Mouse (Mus musculus) intestine, embryonic 16.5 days (tissue): ENCODE measurements around the gene Ranbp10. TPM values are rescaled to one million over a fixed set of nuclear protein-coding genes. Genes with fewer than 3 reads are reported as not detected.

Source experiments
- ATAC-seq: fragments of 200-750 bp; cut with Nextera tagmentation; 2 replicates; pipeline ENCODE4 v1.8.0; 2017; ENCODE audit warnings: moderate TSS enrichment, moderate library complexity
- H3K27ac ChIP-seq: fragments of 300-500 bp; sonication (generic); 2 replicates; pipeline ENCODE4 v1.5.1; 2014; ENCODE audit warnings: mild to moderate bottlenecking, low read length
- H3K27me3 ChIP-seq: fragments of 300-500 bp; sonication (generic); replicated peaks from 2 replicates; pipeline ENCODE4 v1.6.1; 2014; ENCODE audit warnings: low read length, control low read depth, mixed read lengths; ENCODE audit not compliant: control insufficient read depth, insufficient read depth
- H3K36me3 ChIP-seq: fragments of 300-500 bp; sonication (generic); 2 replicates; pipeline ENCODE4 v1.6.1; 2014; ENCODE audit warnings: low read length, control low read depth; ENCODE audit not compliant: control insufficient read depth, insufficient read depth
- H3K4me1 ChIP-seq: fragments of 300-500 bp; sonication (generic); 2 replicates; pipeline ENCODE4 v1.6.1; 2014; ENCODE audit warnings: low read length, control low read depth, mixed read lengths; ENCODE audit not compliant: control insufficient read depth, insufficient read depth
- H3K4me2 ChIP-seq: fragments of 300-500 bp; sonication (generic); 2 replicates; pipeline ENCODE4 v1.6.1; 2014; ENCODE audit warnings: low read depth, low read length, control low read depth
- H3K4me3 ChIP-seq: fragments of 300-500 bp; sonication (generic); 2 replicates; pipeline ENCODE4 v1.5.1; 2014; ENCODE audit warnings: mild to moderate bottlenecking, low read length
- H3K9ac ChIP-seq: fragments of 300-500 bp; sonication (generic); 2 replicates; pipeline ENCODE4 v1.6.1; 2014; ENCODE audit warnings: low read depth, low read length
- H3K9me3 ChIP-seq: fragments of 300-500 bp; sonication (generic); 2 replicates; pipeline ENCODE4 v1.6.1; 2016; ENCODE audit warnings: low read length, control low read depth; ENCODE audit not compliant: control insufficient read depth
- WGBS: fragments of 180-500 bp; shearing (Covaris S2); extraction: QIAGEN DNeasy Blood & Tissue Kit; methylation state at CpG from one replicate; pipeline ENCODE4 v1.1.7; 2014; 5-methylcytosine and 5-hydroxymethylcytosine counted together
- polyA plus RNA-seq: library from polyadenylated mRNA; unstranded; fragments of >200 nt; fragmentation: Nextera tagmentation; extraction: Ambion mirVana; gene quantifications from 2 replicates; pipeline ENCODE4 v1.2.1, GENCODE M21; 2015

Ranbp10 gene
- polyA plus RNA-seq, 1 experiment from 2014 or later = 8.2 TPM

- peak overlapping the region; percentile 7; the same call in 1 of the 2 replicates for H3K4me3 ChIP-seq
- H3K27me3 ChIP-seq = no peaks in the 10 kb centered on the region
- H3K4me2 ChIP-seq = peak overlapping the region; percentile 22
- peak overlapping the region; percentile 73 for H3K27ac ChIP-seq
- peak; percentile 83 for ATAC-seq
- H3K9ac ChIP-seq = no peak overlapping the region
- H3K4me1 ChIP-seq = peaks cover 19% of the 10 kb centered on the region
- 33% methylated on average over 8 of the region's 8 CpGs for WGBS
- H3K9me3 ChIP-seq = no peaks in the 10 kb centered on the region
- H3K36me3 ChIP-seq = no peaks in the 10 kb centered on the region
Observed at GRCm38 (mm10) chr8:105799091-105799812, 27.9 kb downstream of the Ranbp10 start.

- peaks cover 25% of the 10 kb centered on the region for H3K4me1 ChIP-seq
- no peak for ATAC-seq
- H3K27me3 ChIP-seq = no peaks in the 10 kb centered on the region
- no peak overlapping the region for H3K9ac ChIP-seq
- no peaks in the 10 kb centered on the region for H3K9me3 ChIP-seq
- H3K27ac ChIP-seq = no peak overlapping the region
- H3K4me2 ChIP-seq = no peak overlapping the region
- WGBS = 94% methylated on average over 5 of the region's 5 CpGs
- H3K36me3 ChIP-seq = no peaks in the 10 kb centered on the region
- no peak overlapping the region for H3K4me3 ChIP-seq
Observed at GRCm38 (mm10) chr8:105798408-105798807, 28.7 kb downstream of the Ranbp10 start.

GRCm38 (mm10) chr8:105795785-105796184, 31.4 kb downstream of the Ranbp10 start:
- 74% methylated on average over 1 of the region's 1 CpGs for WGBS
- Histone ChIP-seq H3K36me3 (no peaks in the 10 kb centered on the region), H3K9ac (no peak overlapping the region), H3K27ac (no peak overlapping the region), H3K9me3 (no peaks in the 10 kb centered on the region), H3K4me2 (no peak overlapping the region), H3K27me3 (no peaks in the 10 kb centered on the region), H3K4me1 (peaks cover 26% of the 10 kb centered on the region), H3K4me3 (no peak overlapping the region)
- ATAC-seq = no peak

GRCm38 (mm10) chr8:105794009-105794598, 33.0 kb downstream of the Ranbp10 start:
- no peak overlapping the region for H3K27ac ChIP-seq
- H3K9ac ChIP-seq = no peak overlapping the region

GRCm38 (mm10) chr8:105793331-105793730, 33.8 kb downstream of the Ranbp10 start:
- no peaks in the 10 kb centered on the region for H3K9me3 ChIP-seq
- no peak overlapping the region for H3K27ac ChIP-seq
- H3K27me3 ChIP-seq = no peaks in the 10 kb centered on the region
- ATAC-seq = no peak
- H3K4me1 ChIP-seq = peaks cover 12% of the 10 kb centered on the region; the same call in 1 of the 2 replicates
- 88% methylated on average over 1 of the region's 1 CpGs for WGBS
- H3K4me2 ChIP-seq = no peak overlapping the region
- no peak overlapping the region for H3K9ac ChIP-seq
- H3K4me3 ChIP-seq = no peak overlapping the region
- H3K36me3 ChIP-seq = no peaks in the 10 kb centered on the region

More at GRCm38 (mm10) chr8:105794009-105794598, 33.0 kb downstream of the Ranbp10 start:
- Histone ChIP-seq H3K27me3 (no peaks in the 10 kb centered on the region), H3K9me3 (no peaks in the 10 kb centered on the region), H3K4me1 (peaks cover 20% of the 10 kb centered on the region), H3K4me2 (no peak overlapping the region), H3K36me3 (no peaks in the 10 kb centered on the region), H3K4me3 (no peak overlapping the region)
- 64% methylated on average over 3 of the region's 3 CpGs for WGBS
- peak; percentile 73 for ATAC-seq

GRCm38 (mm10) chr8:105789626-105790025, 37.5 kb downstream of the Ranbp10 start:
- Histone ChIP-seq H3K36me3 (peaks cover 2% of the 10 kb centered on the region; the same call in 1 of the 2 replicates), H3K27me3 (no peaks in the 10 kb centered on the region), H3K4me1 (0 out of 2 replicates have a peak, but pooled peaks cover 11% of the 10 kb centered on the region), H3K9me3 (no peaks in the 10 kb centered on the region), H3K4me2 (no peak overlapping the region), H3K27ac (no peak overlapping the region), H3K9ac (no peak overlapping the region), H3K4me3 (no peak overlapping the region)
- no peak for ATAC-seq

GRCm38 (mm10) chr8:105788927-105789326, 38.2 kb downstream of the Ranbp10 start:
- Histone ChIP-seq H3K4me2 (no peak overlapping the region), H3K4me1 (0 out of 2 replicates have a peak, but pooled peaks cover 5% of the 10 kb centered on the region), H3K4me3 (no peak overlapping the region), H3K27ac (no peak overlapping the region), H3K36me3 (peaks cover 2% of the 10 kb centered on the region; the same call in 1 of the 2 replicates), H3K27me3 (no peaks in the 10 kb centered on the region), H3K9me3 (no peaks in the 10 kb centered on the region), H3K9ac (no peak overlapping the region)
- 66% methylated on average over 4 of the region's 4 CpGs for WGBS
- ATAC-seq = no peak

GRCm38 (mm10) chr8:105788241-105788640, 38.9 kb downstream of the Ranbp10 start:
- H3K4me2 ChIP-seq = no peak overlapping the region
- H3K27me3 ChIP-seq = no peaks in the 10 kb centered on the region
- H3K4me1 ChIP-seq = no peaks in the 10 kb centered on the region
- H3K27ac ChIP-seq = no peak overlapping the region
- H3K4me3 ChIP-seq = no peak overlapping the region
- ATAC-seq = no peak
- WGBS = 100% methylated on average over 2 of the region's 2 CpGs
- H3K9ac ChIP-seq = no peak overlapping the region
- no peaks in the 10 kb centered on the region for H3K9me3 ChIP-seq
- peaks cover 2% of the 10 kb centered on the region; the same call in 1 of the 2 replicates for H3K36me3 ChIP-seq

- Histone ChIP-seq H3K4me2 (no peak overlapping the region), H3K36me3 (peaks cover 16% of the 10 kb centered on the region), H3K9ac (no peak overlapping the region), H3K4me3 (no peak overlapping the region), H3K27me3 (no peaks in the 10 kb centered on the region), H3K9me3 (no peaks in the 10 kb centered on the region), H3K4me1 (no peaks in the 10 kb centered on the region), H3K27ac (no peak overlapping the region)
- WGBS = 92% methylated on average over 5 of the region's 5 CpGs
- no peak for ATAC-seq
Observed at GRCm38 (mm10) chr8:105780298-105780697, 46.9 kb downstream of the Ranbp10 start.
